Mouse (Mus musculus): ENCODE data around the gene Gna14.
A peak's percentile ranks its signal among the peaks of the same experiment; 100 is the strongest.

Gna14 gene

GRCm38 (mm10) chr19:16598653-16599297 is 163.2 kb downstream of the Gna14 start:
- DNase-seq, result peak; percentile 30 to 69

- peak; percentile 38 to 82 for DNase-seq
These were observed 163.9 kb downstream of the Gna14 start for GRCm38 (mm10) chr19:16599298-16599970.

GRCm38 (mm10) chr19:16602026-16602425 is 166.5 kb downstream of the Gna14 start:
- DNase-seq, result no peak

GRCm38 (mm10) chr19:16607634-16608033 is 172.1 kb downstream of the Gna14 start:
- DNase-seq, result no peak

GRCm38 (mm10) chr19:16623154-16623553 is 187.6 kb downstream of the Gna14 start:
- DNase-seq, result no peak

GRCm38 (mm10) chr19:16624994-16625393 is 189.4 kb downstream of the Gna14 start:
- DNase-seq, result no peak

GRCm38 (mm10) chr19:16625610-16626395 is 190.2 kb downstream of the Gna14 start:
- DNase-seq, result no peak
